ENCODE assay signal across 31 mouse cellular contexts in the genomic region with DNA sequence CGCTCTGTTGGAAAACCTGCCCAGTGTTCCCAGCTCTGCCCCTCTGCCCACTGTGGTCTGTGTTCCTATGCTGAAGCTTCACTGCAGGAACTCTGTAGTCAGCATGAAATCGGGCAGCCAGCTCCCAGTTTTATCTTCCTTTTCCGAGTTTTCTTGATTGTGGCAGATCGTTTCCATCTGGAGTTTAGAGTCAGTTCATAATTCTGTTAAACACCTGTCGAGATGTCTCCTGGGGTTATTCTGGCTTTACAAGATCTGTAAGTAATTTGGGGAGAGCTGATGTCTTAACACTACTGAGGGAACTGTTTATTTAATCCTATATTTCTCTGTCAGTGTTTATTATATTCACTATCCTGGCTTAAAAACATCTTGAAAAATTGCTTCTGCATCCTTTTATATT. TPM values are rescaled to one million over a fixed set of nuclear protein-coding genes. Genes with fewer than 3 reads are reported as not detected.
DNase-seq lines count a peak whose midpoint lies in the region; ATAC-seq and TF ChIP-seq lines count a peak whose summit lies in the region.
"Had no signal": no experiment of that assay in that cellular context is flagged by ENCODE, and none has a peak within 500 bp of the region (broad histone marks: within the 10 kb centered on the region; RNA-seq: fewer than 3 reads in every experiment).

No protein-coding gene starts in this region.

- H3K4me3 ChIP-seq in midbrain, postnatal 0 days (ENCODE audit: low read depth, low read length): no peak overlapping the region
- H3K4me3 ChIP-seq in midbrain, embryonic 10.5 days: no peak overlapping the region
- H3K4me3 ChIP-seq: embryonic facial prominence, embryonic 12.5 days; erythroblast, embryonic 14.5 days; forebrain, embryonic 10.5 days; heart, embryonic 12.5 days; heart, embryonic 15.5 days; hindbrain, embryonic 10.5 days; hindbrain, embryonic 13.5 days; intestine, embryonic 15.5 days had no signal

- no peaks in the 10 kb centered on the region for H3K27me3 ChIP-seq in midbrain, postnatal 0 days (ENCODE audit: insufficient read depth, low read length)
- H3K27me3 ChIP-seq in midbrain, embryonic 10.5 days (ENCODE audit: low read depth, poor library complexity, severe bottlenecking): no peaks in the 10 kb centered on the region
- H3K27me3 ChIP-seq: CH12.LX; embryonic facial prominence, embryonic 12.5 days; heart, embryonic 12.5 days; heart, embryonic 15.5 days; hindbrain, embryonic 13.5 days; intestine, embryonic 15.5 days; Patski had no signal

- no peaks in the 10 kb centered on the region for H3K9me3 ChIP-seq in midbrain, postnatal 0 days (ENCODE audit: low read length)
- H3K9me3 ChIP-seq in midbrain, embryonic 10.5 days (replicated peaks): no peaks in the 10 kb centered on the region
- H3K9me3 ChIP-seq: embryonic facial prominence, embryonic 12.5 days; forebrain, embryonic 10.5 days; G1E; heart, embryonic 15.5 days; hindbrain, embryonic 10.5 days; hindbrain, embryonic 13.5 days; intestine, embryonic 15.5 days had no signal

- ATAC-seq in midbrain, postnatal 0 days (ENCODE audit: low FRiP score): no peak
- ATAC-seq: forebrain, embryonic 14.5 days; forebrain, postnatal 0 days; hindbrain, embryonic 16.5 days; intestine, embryonic 15.5 days; Patski had no signal

- peak; percentile 24 for DNase-seq in embryo, embryonic 11 days
- DNase-seq in embryo, embryonic 9.5 days (ENCODE audit: extremely low spot score): no peak
- DNase-seq in midbrain, postnatal 0 days (ENCODE audit: low spot score): peak; percentile 7
- DNase-seq in midbrain, embryonic 10.5 days (ENCODE audit: low spot score): no peak
- DNase-seq in forelimb bud, embryonic 11.5 days (ENCODE audit: low read depth, low spot score): peak; percentile 28
- no peak for DNase-seq in adrenal gland, postnatal 25 days
- no peak for DNase-seq in ovary, adult 18-20 months (ENCODE audit: low spot score)
- DNase-seq: adrenal gland, postnatal 10 days; B cell, adult 2 months; cerebellum, adult 11 months; cerebellum, adult 2 months; cerebellum, adult 9-11 months; cerebellum, postnatal 25 days; forebrain, postnatal 0 days; gastrocnemius, postnatal 25 days; heart, adult 18-20 months; heart, postnatal 10 days; heart, postnatal 36 days had no signal

- H3K4me1 ChIP-seq in midbrain, postnatal 0 days (ENCODE audit: insufficient read depth, low read length): no peaks in the 10 kb centered on the region
- H3K4me1 ChIP-seq in midbrain, embryonic 10.5 days: no peaks in the 10 kb centered on the region
- H3K4me1 ChIP-seq: embryonic facial prominence, embryonic 12.5 days; forebrain, embryonic 10.5 days; heart, embryonic 12.5 days; heart, embryonic 15.5 days; hindbrain, embryonic 10.5 days; hindbrain, embryonic 13.5 days; intestine, embryonic 15.5 days had no signal

- peaks cover 24% of the 10 kb centered on the region for H3K36me3 ChIP-seq in midbrain, postnatal 0 days (ENCODE audit: insufficient read depth, low read length)
- H3K36me3 ChIP-seq in midbrain, embryonic 10.5 days: peaks cover 46% of the 10 kb centered on the region

- no peak overlapping the region for H3K4me2 ChIP-seq in midbrain, postnatal 0 days (ENCODE audit: low read depth, low read length, poor library complexity, severe bottlenecking)
- H3K4me2 ChIP-seq: embryonic facial prominence, embryonic 12.5 days; heart, embryonic 12.5 days; heart, embryonic 15.5 days; hindbrain, embryonic 13.5 days; intestine, embryonic 15.5 days had no signal

- 73% methylated on average over 5 of the region's 5 CpGs for WGBS in midbrain, postnatal 0 days
- WGBS in midbrain, embryonic 10.5 days: 89% methylated on average over 5 of the region's 5 CpGs

- TF ChIP-seq CTCF in midbrain, postnatal 0 days (IDR thresholded peaks at IDR 0.05): no peak

- no peak overlapping the region for H3K9ac ChIP-seq in midbrain, postnatal 0 days (replicated peaks; ENCODE audit: low read length, poor library complexity, severe bottlenecking)
- H3K9ac ChIP-seq: embryonic facial prominence, embryonic 12.5 days; forebrain, postnatal 0 days; heart, embryonic 12.5 days; heart, embryonic 15.5 days; hindbrain, embryonic 13.5 days; intestine, embryonic 15.5 days had no signal

- no peak overlapping the region for H3K27ac ChIP-seq in midbrain, postnatal 0 days (ENCODE audit: low read depth, low read length)
- H3K27ac ChIP-seq in midbrain, embryonic 10.5 days (replicated peaks): no peak overlapping the region
- H3K27ac ChIP-seq: embryonic facial prominence, embryonic 12.5 days; forebrain, embryonic 10.5 days; heart, embryonic 15.5 days; hindbrain, embryonic 10.5 days; hindbrain, embryonic 13.5 days; intestine, embryonic 15.5 days had no signal

RNA-seq across cellular contexts. Expression of a gene that starts 56.4 kb away (rescaled TPM):
- total RNA-seq in midbrain, postnatal 0 days (2014; rRNA removed): 28.8 and 43.4 TPM in 2 replicates
- 44.5 and 45.1 TPM in 2 replicates for polyA plus RNA-seq in midbrain, postnatal 0 days (2015; fragmentation: Nextera tagmentation; extraction: Ambion mirVana)
- 24.4 and 26.9 TPM in 2 replicates for polyA plus RNA-seq in midbrain, embryonic 10.5 days (2016; fragmentation: Nextera tagmentation; extraction: Ambion mirVana)
- 67.2 and 81.2 TPM in 2 replicates for total RNA-seq in adrenal gland, postnatal 25 days (2021)

Comparison
In these comparisons a context has a peak if more than half of its experiments do, and no peak if none do; other contexts are left out.
1. DNase-seq: peak in embryo, embryonic 11 days (single experiment), midbrain, postnatal 0 days (single experiment) and forelimb bud, embryonic 11.5 days (single experiment); none in embryo, embryonic 9.5 days (single experiment), midbrain, embryonic 10.5 days (single experiment), adrenal gland, postnatal 25 days (single experiment) and ovary, adult 18-20 months (single experiment).